Mouse (Mus musculus) bone marrow, adult 2 months (tissue): ENCODE measurements around the gene Cyp2t4. TPM values are rescaled to one million over a fixed set of nuclear protein-coding genes. Genes with fewer than 3 reads are reported as not detected.

Experiments used
- H3K27ac ChIP-seq: fragments of 200-500 bp; 2 replicates; pipeline ENCODE4 v1.5.1; 2012; ENCODE audit warnings: low read depth, mild to moderate bottlenecking, control low read depth, inconsistent platforms, low read length; ENCODE audit not compliant: control insufficient read depth, poor library complexity, insufficient read depth
- H3K4me1 ChIP-seq: fragments of 200-500 bp; 2 replicates; pipeline ENCODE4 v1.6.1; 2011; ENCODE audit warnings: low read length; ENCODE audit not compliant: control insufficient read depth, insufficient read depth
- H3K4me3 ChIP-seq: fragments of 200-500 bp; replicated peaks from 2 replicates; pipeline ENCODE3; 2011; ENCODE audit warnings: mild to moderate bottlenecking, low read depth, low read length, control low read depth; ENCODE audit not compliant: control insufficient read depth
- CTCF ChIP-seq: fragments of 200-500 bp; IDR thresholded peaks from 2 replicates; pipeline ENCODE4 v1.5.1; 2011; ENCODE audit warnings: low read length, control low read depth; ENCODE audit not compliant: control insufficient read depth, insufficient read depth
- POLR2A ChIP-seq: fragments of 200-500 bp; IDR thresholded peaks from 2 replicates; pipeline ENCODE4 v1.6.1; 2011; ENCODE audit warnings: low read depth, mild to moderate bottlenecking, control low read depth, low read length, borderline replicate concordance; ENCODE audit not compliant: control insufficient read depth
- WGBS: fragments of 180-500 bp; shearing (Covaris S2); methylation state at CpG from one replicate; pipeline ENCODE4 v1.1.7; 2018; 5-methylcytosine and 5-hydroxymethylcytosine counted together
- polyA plus RNA-seq: library from polyadenylated mRNA; stranded (reverse); fragments of >200 nt; gene quantifications from 2 replicates; pipeline ENCODE4 v1.2.4, GENCODE M21; 2011; ENCODE audit warnings: low replicate concordance; ENCODE audit not compliant: missing spikeins, insufficient read depth, insufficient read length

Cyp2t4 gene
- polyA plus RNA-seq, 1 experiment = not detected

DNA sequence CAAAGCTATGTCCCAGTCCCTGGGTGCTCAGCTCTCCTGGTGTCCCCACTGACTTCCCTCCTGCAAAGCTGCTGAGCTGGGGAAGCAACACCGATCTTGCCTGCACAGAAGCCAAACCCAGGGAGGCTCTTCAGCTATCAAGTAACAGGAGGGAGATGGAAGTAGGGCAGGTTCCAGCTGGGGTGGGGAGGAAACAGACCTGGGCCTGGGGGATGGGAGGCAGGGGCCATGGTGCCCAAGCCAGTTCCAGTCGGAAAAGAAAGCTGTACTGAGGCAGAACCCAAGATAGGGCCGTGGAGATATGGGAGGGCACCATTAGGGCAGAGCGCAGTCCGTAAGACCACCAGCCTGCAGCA is 9.9 kb downstream of the Cyp2t4 start:
- TF ChIP-seq POLR2A (no peak), CTCF (no peak)
- no peak overlapping the region for H3K4me3 ChIP-seq
- peaks cover 6% of the 10 kb centered on the region for H3K4me1 ChIP-seq
- no peak overlapping the region for H3K27ac ChIP-seq
- WGBS = 79% methylated on average over 5 of the region's 5 CpGs

- WGBS = 91% methylated on average over 33 of the region's 33 CpGs
- TF ChIP-seq CTCF (no peak), POLR2A (no peak)
- no peak overlapping the region for H3K27ac ChIP-seq
- H3K4me1 ChIP-seq = peaks cover 6% of the 10 kb centered on the region
- no peak overlapping the region for H3K4me3 ChIP-seq
These were observed 10.8 kb downstream of the Cyp2t4 start for GRCm38 (mm10) chr7:27164112-27164947.

GRCm38 (mm10) chr7:27165007-27165655 is 11.6 kb downstream of the Cyp2t4 start:
- peaks cover 6% of the 10 kb centered on the region for H3K4me1 ChIP-seq
- H3K4me3 ChIP-seq = peak overlapping the region; percentile 88
- 80% methylated on average over 23 of the region's 23 CpGs for WGBS
- H3K27ac ChIP-seq = no peak overlapping the region
- TF ChIP-seq CTCF = no peak
- no peak for TF ChIP-seq POLR2A

DNA sequence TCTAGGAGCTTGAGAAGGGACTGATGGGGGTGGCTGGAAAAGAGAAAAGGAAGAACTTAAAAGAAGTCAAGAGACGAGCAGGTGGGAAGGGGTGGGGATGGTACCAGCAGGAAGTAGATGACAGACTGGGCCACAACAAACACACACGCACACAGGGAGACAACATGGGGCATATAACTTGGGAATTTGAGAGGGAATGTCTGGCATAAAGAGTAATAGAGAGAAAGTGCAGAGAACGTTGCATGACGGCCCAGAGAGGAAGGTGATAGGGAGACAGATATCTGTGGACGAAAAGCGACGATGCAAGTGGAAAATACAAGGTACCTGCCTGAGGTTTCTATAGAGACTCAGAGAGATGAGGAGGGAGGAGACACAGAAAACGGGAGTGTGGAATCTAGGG is 12.2 kb downstream of the Cyp2t4 start:
- peaks cover 6% of the 10 kb centered on the region for H3K4me1 ChIP-seq
- H3K27ac ChIP-seq = peak overlapping the region; percentile 99
- WGBS = 1% methylated on average over 8 of the region's 8 CpGs
- no peak for TF ChIP-seq CTCF
- no peak for TF ChIP-seq POLR2A
- H3K4me3 ChIP-seq = peak overlapping the region; percentile 88

GRCm38 (mm10) chr7:27166229-27166613 is 12.7 kb downstream of the Cyp2t4 start:
- WGBS = under 1% methylated on average over 33 of the region's 43 CpGs
- Histone ChIP-seq H3K4me1 (peaks cover 6% of the 10 kb centered on the region), H3K4me3 (peak overlapping the region; percentile 88), H3K27ac (peak overlapping the region; percentile 99)
- TF ChIP-seq CTCF (no peak), POLR2A (peak; percentile 36; the same call in 1 of the 2 replicates)

- TF ChIP-seq POLR2A (0 out of 2 replicates have a peak, but pooled peaks have one; percentile 34), CTCF (no peak)
- WGBS = 1% methylated on average over 61 of the region's 61 CpGs
- peaks cover 6% of the 10 kb centered on the region for H3K4me1 ChIP-seq
These were observed 13.3 kb downstream of the Cyp2t4 start, which contains the start of gene Egln2 for GRCm38 (mm10) chr7:27166614-27167474. Gene Egln2 (minus strand): TSS chr7:27166802.

DNA sequence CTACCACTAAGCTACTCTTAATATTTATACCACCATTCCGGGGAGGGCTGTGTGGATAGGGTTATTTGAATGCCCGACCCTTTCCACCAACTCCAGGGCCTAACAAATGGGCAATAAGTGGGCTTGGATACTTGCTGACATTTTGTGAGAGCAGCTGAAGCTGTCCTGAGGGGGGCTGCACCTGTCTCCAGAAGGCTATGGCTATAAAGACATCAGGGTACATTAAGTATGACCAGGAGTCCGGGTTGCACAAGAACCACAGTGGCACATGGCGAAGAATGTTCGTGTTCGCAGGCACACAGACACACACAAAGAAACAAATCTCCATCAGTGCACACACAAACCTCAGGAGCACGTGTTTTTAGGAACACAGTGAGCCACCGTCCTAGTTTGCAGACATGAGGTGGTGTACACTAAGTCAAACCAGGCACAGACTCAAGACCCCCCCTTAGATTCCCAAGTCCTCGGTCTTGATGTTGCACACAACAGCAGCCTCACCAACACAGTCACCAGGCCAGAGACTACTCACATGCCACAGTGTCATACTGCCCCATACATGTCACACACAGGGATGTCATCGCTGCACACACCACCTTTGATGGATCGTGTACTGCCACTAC is 14.1 kb downstream of the Cyp2t4 start:
- 40% methylated on average over 11 of the region's 11 CpGs for WGBS
- no peak for TF ChIP-seq CTCF
- no peak for TF ChIP-seq POLR2A
- Histone ChIP-seq H3K27ac (peak overlapping the region; percentile 99), H3K4me3 (peak overlapping the region; percentile 56), H3K4me1 (peaks cover 6% of the 10 kb centered on the region)

More at GRCm38 (mm10) chr7:27166614-27167474, 13.3 kb downstream of the Cyp2t4 start, which contains the start of gene Egln2:
- peak within 1 kb of the TSS; percentile 99 for H3K27ac ChIP-seq
- peak within 1 kb of the TSS; percentile 88 for H3K4me3 ChIP-seq

GRCm38 (mm10) chr7:27168371-27168770 is 14.9 kb downstream of the Cyp2t4 start:
- Histone ChIP-seq H3K4me3 (no peak overlapping the region), H3K27ac (peak overlapping the region; percentile 99), H3K4me1 (peaks cover 6% of the 10 kb centered on the region)
- TF ChIP-seq POLR2A = no peak
- no peak for TF ChIP-seq CTCF
- 64% methylated on average over 5 of the region's 5 CpGs for WGBS
